Mouse (Mus musculus) heart, adult 2 months (tissue): ENCODE data around the gene AC124502.3.

Experiments
- CTCF ChIP-seq: fragments of 200-600 bp; IDR thresholded peaks from 2 replicates; pipeline ENCODE4 v1.8.1; 2022; ENCODE audit warnings: antibody characterized with exemption, mild to moderate bottlenecking, moderate library complexity
- EP300 ChIP-seq: fragments of 200-500 bp; IDR thresholded peaks from 2 replicates; pipeline ENCODE4 v1.6.1; 2011; ENCODE audit warnings: low read depth, low read length, control low read depth; ENCODE audit not compliant: insufficient read depth
- POLR2A ChIP-seq: fragments of 200-500 bp; IDR thresholded peaks from 2 replicates; pipeline ENCODE4 v1.6.1; 2011; ENCODE audit warnings: mild to moderate bottlenecking, low read depth, low read length, control low read depth; ENCODE audit not compliant: insufficient read depth

GRCm38 (mm10) chr19:5098363-5099143 is 59.9 kb downstream of the AC124502.3 start, which contains the start of gene Cnih2:
- TF ChIP-seq CTCF (no peak), EP300 (no peak), POLR2A (peak; percentile 32; the same call in 1 of the 2 replicates)
